Mouse (Mus musculus) hindbrain, postnatal 0 days (tissue): ENCODE data around the gene Ly6g5b. TPM values are rescaled to one million over a fixed set of nuclear protein-coding genes. Genes with fewer than 3 reads are reported as not detected.

ENCODE experiments used
- ATAC-seq: fragments of 200-750 bp; cut with Nextera tagmentation; 2 replicates; pipeline ENCODE4 v1.8.0; 2017; ENCODE audit warnings: mild to moderate bottlenecking, moderate TSS enrichment, moderate library complexity
- DNase-seq: peaks from one replicate; pipeline ENCODE4 v3.0.0-alpha.2; 2015; ENCODE audit warnings: low spot score
- H3K27ac ChIP-seq: fragments of 300-500 bp; sonication (generic); 2 replicates; pipeline ENCODE4 v1.5.1; 2014; ENCODE audit warnings: mild to moderate bottlenecking
- H3K27me3 ChIP-seq: fragments of 300-500 bp; sonication (generic); 2 replicates; pipeline ENCODE4 v1.6.1; 2014; ENCODE audit warnings: low read length, mixed read lengths; ENCODE audit not compliant: insufficient read depth
- H3K36me3 ChIP-seq: fragments of 300-500 bp; sonication (generic); 2 replicates; pipeline ENCODE4 v1.6.1; 2014; ENCODE audit warnings: low read length, mixed read lengths; ENCODE audit not compliant: insufficient read depth
- H3K4me1 ChIP-seq: fragments of 300-500 bp; sonication (generic); 2 replicates; pipeline ENCODE4 v1.6.1; 2014; ENCODE audit warnings: antibody characterized with exemption, low read length, mixed read lengths; ENCODE audit not compliant: insufficient read depth
- H3K4me2 ChIP-seq: fragments of 300-500 bp; sonication (generic); 2 replicates; pipeline ENCODE4 v1.6.1; 2014; ENCODE audit warnings: low read depth, mild to moderate bottlenecking, low read length, moderate library complexity, mixed read lengths
- H3K4me3 ChIP-seq: fragments of 300-500 bp; sonication (generic); 2 replicates; pipeline ENCODE4 v1.5.1; 2014; ENCODE audit warnings: low read length
- H3K9ac ChIP-seq: fragments of 300-500 bp; sonication (generic); replicated peaks from 2 replicates; pipeline ENCODE4 v1.6.1; 2014; ENCODE audit warnings: mild to moderate bottlenecking, low read length, moderate library complexity, mixed read lengths
- H3K9me3 ChIP-seq: fragments of 300-500 bp; sonication (generic); 2 replicates; pipeline ENCODE4 v1.6.1; 2016; ENCODE audit warnings: low read length, mixed read lengths
- CTCF ChIP-seq: IDR thresholded peaks from 2 replicates; pipeline ENCODE4 v1.5.1; 2016; ENCODE audit warnings: antibody characterized with exemption, control low read depth, low read depth
- WGBS: fragments of 180-500 bp; shearing (Covaris S2); extraction: QIAGEN DNeasy Blood & Tissue Kit; methylation state at CpG from one replicate; pipeline ENCODE4 v1.1.7; 2014; 5-methylcytosine and 5-hydroxymethylcytosine counted together
- polyA plus RNA-seq: library from polyadenylated mRNA; unstranded; fragments of >200 nt; fragmentation: Nextera tagmentation; extraction: Ambion mirVana; gene quantifications from 2 replicates; pipeline ENCODE4 v1.2.1, GENCODE M21; 2015
- total RNA-seq: library from RNA; depleted of rRNA; stranded (reverse); fragments of >200 nt; gene quantifications from 2 replicates; pipeline ENCODE4 v1.2.3, GENCODE M21; 2014; rRNA removed

The Ly6g5b gene
- total RNA-seq (1.7 and 2.0 TPM in 2 replicates), polyA plus RNA-seq (0.76 and 1.2 TPM in 2 replicates)

GRCm38 (mm10) chr17:35115046-35116019 is at the start of gene Ly6g5b:
Gene Ly6g5b (minus strand): TSS chr17:35115428.
- peak; percentile 24 for DNase-seq
- ATAC-seq: no peak
- 84% methylated on average over 8 of the region's 8 CpGs for WGBS
- Histone ChIP-seq H3K9ac (no peak within 1 kb of the TSS; the same call in 1 of the 2 replicates), H3K9me3 (no peaks in the 10 kb centered on the region), H3K4me1 (peaks cover 3% of the 10 kb centered on the region; the same call in 1 of the 2 replicates), H3K27me3 (no peaks in the 10 kb centered on the region), H3K4me2 (no peak within 1 kb of the TSS), H3K4me3 (no peak within 1 kb of the TSS), H3K27ac (no peak within 1 kb of the TSS), H3K36me3 (peaks cover 32% of the 10 kb centered on the region)
- TF ChIP-seq CTCF: peak; percentile 43

- Histone ChIP-seq H3K9ac (peak overlapping the region; percentile 100), H3K4me1 (peaks cover 11% of the 10 kb centered on the region; the same call in 1 of the 2 replicates), H3K27me3 (no peaks in the 10 kb centered on the region), H3K36me3 (peaks cover 29% of the 10 kb centered on the region), H3K4me3 (peak overlapping the region; percentile 100), H3K9me3 (no peaks in the 10 kb centered on the region), H3K27ac (peak overlapping the region; percentile 99), H3K4me2 (peak overlapping the region; percentile 63)
- 0% methylated on average over 25 of the region's 28 CpGs for WGBS
- ATAC-seq: no peak
- no peak for DNase-seq
- TF ChIP-seq CTCF: no peak
These were observed 49.0 kb upstream of the Ly6g5b start for GRCm38 (mm10) chr17:35164218-35164567.

- peak; percentile 20 for DNase-seq
- Histone ChIP-seq H3K4me1 (peaks cover 11% of the 10 kb centered on the region; the same call in 1 of the 2 replicates), H3K27me3 (no peaks in the 10 kb centered on the region), H3K4me2 (peak overlapping the region; percentile 63), H3K36me3 (peaks cover 36% of the 10 kb centered on the region), H3K9me3 (no peaks in the 10 kb centered on the region), H3K27ac (peak overlapping the region; percentile 99), H3K9ac (peak overlapping the region; percentile 100), H3K4me3 (peak overlapping the region; percentile 100)
- 8% methylated on average over 8 of the region's 8 CpGs for WGBS
- TF ChIP-seq CTCF: no peak
- ATAC-seq: no peak
These were observed 48.3 kb upstream of the Ly6g5b start for GRCm38 (mm10) chr17:35163326-35164081.

- no peak for ATAC-seq
These were observed 47.5 kb upstream of the Ly6g5b start for GRCm38 (mm10) chr17:35162730-35163129.

GRCm38 (mm10) chr17:35162121-35162520 is 46.9 kb upstream of the Ly6g5b start:
- peak overlapping the region; percentile 14; the same call in 1 of the 2 replicates for H3K9ac ChIP-seq
- TF ChIP-seq CTCF: no peak
- no peaks in the 10 kb centered on the region for H3K27me3 ChIP-seq
- no peak overlapping the region for H3K27ac ChIP-seq
- DNase-seq (no peak), ATAC-seq (no peak)
- peak overlapping the region; percentile 100; the same call in 1 of the 2 replicates for H3K4me3 ChIP-seq
- H3K4me2 ChIP-seq: peak overlapping the region; percentile 63
- H3K4me1 ChIP-seq: peaks cover 11% of the 10 kb centered on the region; the same call in 1 of the 2 replicates
- peaks cover 50% of the 10 kb centered on the region for H3K36me3 ChIP-seq
- 62% methylated on average over 14 of the region's 14 CpGs for WGBS
- no peaks in the 10 kb centered on the region for H3K9me3 ChIP-seq

More at GRCm38 (mm10) chr17:35162730-35163129, 47.5 kb upstream of the Ly6g5b start:
- whole genome bisulfite sequencing: 26% methylated on average over 12 of the region's 12 CpGs
- peaks cover 11% of the 10 kb centered on the region; the same call in 1 of the 2 replicates for H3K4me1 ChIP-seq
- peak overlapping the region; percentile 63 for H3K4me2 ChIP-seq
- no peak for DNase-seq
- H3K36me3 ChIP-seq: peaks cover 44% of the 10 kb centered on the region
- H3K4me3 ChIP-seq: peak overlapping the region; percentile 100
- H3K27ac ChIP-seq: peak overlapping the region; percentile 99; the same call in 1 of the 2 replicates
- H3K27me3 ChIP-seq: no peaks in the 10 kb centered on the region
- H3K9me3 ChIP-seq: no peaks in the 10 kb centered on the region
- TF ChIP-seq CTCF: no peak
- peak overlapping the region; percentile 100 for H3K9ac ChIP-seq

GRCm38 (mm10) chr17:35161421-35161820 is 46.2 kb upstream of the Ly6g5b start:
- Histone ChIP-seq H3K4me3 (no peak overlapping the region), H3K27me3 (no peaks in the 10 kb centered on the region), H3K9me3 (no peaks in the 10 kb centered on the region), H3K4me1 (peaks cover 11% of the 10 kb centered on the region; the same call in 1 of the 2 replicates), H3K4me2 (no peak overlapping the region), H3K36me3 (peaks cover 57% of the 10 kb centered on the region), H3K9ac (0 out of 2 replicates have a peak overlapping the region, but pooled peaks have one; percentile 14), H3K27ac (no peak overlapping the region)
- no peak for TF ChIP-seq CTCF
- 88% methylated on average over 11 of the region's 11 CpGs for WGBS
- DNase-seq (no peak), ATAC-seq (no peak)
